Comparison of ENCODE assay signal across 17 mouse cellular contexts in genomic region chr5:31787622-31788021, GRCm38 (mm10).
"Had no signal": no experiment of that assay in that cellular context is flagged by ENCODE, and none has a peak within 500 bp of the region (broad histone marks: within the 10 kb centered on the region; RNA-seq: fewer than 3 reads in every experiment).

No protein-coding gene starts in this region.

- H3K4me1 ChIP-seq: liver, embryonic 15.5 days; midbrain, embryonic 13.5 days; midbrain, embryonic 15.5 days; neural tube, embryonic 12.5 days; stomach, embryonic 15.5 days had no signal

- H3K27me3 ChIP-seq: liver, embryonic 15.5 days; lung, embryonic 15.5 days; megakaryocyte, embryonic 14.5 days; midbrain, embryonic 13.5 days; midbrain, embryonic 15.5 days; neural tube, embryonic 12.5 days; stomach, embryonic 15.5 days had no signal

- ATAC-seq: liver, postnatal 0 days; midbrain, embryonic 13.5 days; midbrain, embryonic 15.5 days had no signal

- H3K9ac ChIP-seq: liver, embryonic 15.5 days; liver, postnatal 0 days; lung, embryonic 15.5 days; midbrain, embryonic 13.5 days; midbrain, embryonic 15.5 days; neural tube, embryonic 12.5 days; stomach, embryonic 15.5 days had no signal

- H3K4me3 ChIP-seq: liver, embryonic 15.5 days; lung, embryonic 15.5 days; megakaryocyte, embryonic 14.5 days; midbrain, embryonic 13.5 days; midbrain, embryonic 15.5 days; neural tube, embryonic 12.5 days; stomach, embryonic 15.5 days had no signal

- H3K9me3 ChIP-seq: liver, embryonic 15.5 days; lung, embryonic 15.5 days; megakaryocyte, embryonic 14.5 days; midbrain, embryonic 13.5 days; midbrain, embryonic 15.5 days; neural tube, embryonic 12.5 days; stomach, embryonic 15.5 days had no signal

- H3K36me3 ChIP-seq: liver, embryonic 15.5 days; lung, embryonic 15.5 days; midbrain, embryonic 13.5 days; midbrain, embryonic 15.5 days; neural tube, embryonic 12.5 days; stomach, embryonic 15.5 days had no signal

- DNase-seq: liver, postnatal 0 days; lung, adult 2 months; lung, postnatal 10 days; right cerebral cortex, postnatal 14 days; thymus, adult 2 months; thymus, postnatal 25 days; thymus, postnatal 4 days had no signal

- H3K4me2 ChIP-seq: liver, embryonic 15.5 days; lung, embryonic 15.5 days; midbrain, embryonic 11.5 days; midbrain, embryonic 13.5 days; midbrain, embryonic 15.5 days; neural tube, embryonic 12.5 days; stomach, embryonic 15.5 days had no signal

- H3K27ac ChIP-seq: liver, embryonic 15.5 days; lung, embryonic 15.5 days; macrophage; midbrain, embryonic 13.5 days; midbrain, embryonic 15.5 days; neural tube, embryonic 12.5 days; stomach, embryonic 15.5 days; stomach, postnatal 0 days had no signal
